Mouse (Mus musculus) left cerebral cortex, postnatal 4 days (tissue): ENCODE results near the gene Arrdc1. TPM values are rescaled to one million over a fixed set of nuclear protein-coding genes. Genes with fewer than 3 reads are reported as not detected.
"Not testable (repeated sequence)": the region's sequence is repeated elsewhere in the genome, so short reads cannot be mapped to it uniquely, and the experiment has no call there.

Experiments
- DNase-seq: peaks from one replicate; pipeline ENCODE4 v3.0.0-alpha.2; 2022
- intact Hi-C: fragments of 180-260 bp; cut with DNase I; formaldehyde crosslinking; loops from one replicate; pipeline ENCODE4 v1.15.1; 2025
- total RNA-seq, 2 experiments: library from RNA; stranded (reverse); gene quantifications; 2 replicates each; pipeline ENCODE4 v1.2.3; 2021

The Arrdc1 gene
- 10 to 100 TPM; 51.4 to 53.4 TPM for total RNA-seq

DNA sequence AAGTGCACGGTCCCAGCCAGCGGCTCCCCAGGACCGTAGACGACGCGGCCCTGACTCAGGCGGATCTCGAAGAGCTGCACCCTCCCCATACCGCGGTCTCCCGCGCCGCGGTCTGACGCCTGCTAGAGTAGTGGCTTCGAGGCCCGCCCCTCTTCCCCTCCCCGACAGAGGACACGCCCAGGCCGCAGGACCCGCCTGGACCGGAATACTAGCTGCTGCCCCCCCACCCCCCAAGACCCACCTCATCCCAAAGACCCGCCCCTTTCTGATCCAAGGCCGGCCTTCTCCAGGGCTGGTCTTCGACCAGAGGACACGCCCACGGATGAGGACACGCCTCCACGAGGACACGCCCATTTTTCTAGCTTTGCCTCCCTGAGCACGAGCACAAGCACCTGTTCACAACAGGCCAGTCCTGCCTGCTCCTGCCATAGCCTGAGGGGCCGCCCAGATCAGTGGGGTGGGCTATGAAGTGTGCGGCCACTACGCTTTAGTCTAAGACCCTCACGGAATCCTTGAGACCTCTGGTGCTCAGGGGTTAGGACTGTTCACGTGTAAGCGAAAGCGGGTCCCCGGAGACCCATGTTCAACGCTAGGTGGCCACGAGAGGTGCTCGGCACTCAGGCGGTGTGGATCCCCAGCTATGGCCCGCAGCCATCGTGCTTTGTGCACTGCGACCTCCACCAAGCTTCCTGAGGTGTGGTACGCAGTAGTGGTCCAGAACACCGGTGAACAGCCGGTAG, at the start of gene Arrdc1:
Gene Arrdc1 (minus strand): TSS at position 196 of the 740 bp plus-strand sequence.
- DNase-seq: peak; percentile 90
- intact Hi-C loops: no loop called here

DNA sequence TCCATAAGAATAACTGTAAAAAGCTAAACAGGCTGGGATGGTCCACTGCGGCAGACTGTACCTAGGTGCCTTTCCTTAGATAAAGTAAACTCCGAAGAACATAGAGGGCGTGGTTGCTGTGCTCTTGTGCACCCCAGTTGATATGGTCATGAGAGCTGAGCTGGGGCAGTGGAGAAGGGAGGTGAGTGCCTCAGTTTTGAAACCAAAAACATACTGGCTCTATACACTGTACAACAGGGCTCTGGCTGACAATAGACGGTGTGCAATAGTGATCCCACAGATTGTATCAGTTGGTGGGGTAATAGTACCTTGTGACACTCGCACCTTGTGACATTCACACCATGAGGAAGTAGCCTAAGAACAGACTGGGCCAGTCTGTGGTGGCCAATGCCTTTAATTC, 41.9 kb upstream of the Arrdc1 start:
- no peak for DNase-seq
- intact Hi-C loops: no loop called here

DNA sequence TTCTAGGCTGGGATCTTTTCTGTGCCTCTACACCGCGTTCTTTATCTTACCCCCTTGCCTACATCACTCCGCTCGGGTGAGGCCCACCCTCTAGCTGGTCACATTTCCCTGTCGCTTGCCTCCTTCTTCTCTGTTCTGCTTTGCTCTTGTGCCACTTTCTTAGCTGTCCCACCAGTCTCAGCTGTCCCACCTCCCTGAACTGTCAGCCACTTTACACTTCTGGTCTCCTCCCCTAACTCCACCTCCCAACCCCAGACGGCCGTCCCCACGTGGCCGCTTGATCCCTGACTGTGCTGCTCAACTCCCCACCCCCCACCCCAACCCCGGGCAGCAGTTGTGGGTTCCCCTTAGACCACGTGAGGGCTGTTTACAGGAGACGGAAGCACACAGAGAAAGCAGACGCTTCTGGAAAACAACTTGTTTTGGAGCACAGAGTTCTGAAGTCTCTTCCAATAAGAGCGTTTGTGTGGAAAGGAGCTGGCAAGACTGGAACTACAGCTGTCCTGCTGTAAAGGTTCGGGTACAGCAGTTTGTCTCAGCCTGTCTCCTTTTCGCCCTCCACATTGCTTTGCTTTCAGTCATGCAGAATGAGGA, 40.7 kb upstream of the Arrdc1 start, which contains the start of gene Pnpla7:
Gene Pnpla7 (plus strand): TSS at position 330 of the 594 bp plus-strand sequence.
- intact Hi-C loops: no loop called here
- DNase-seq: peak; percentile 71

DNA sequence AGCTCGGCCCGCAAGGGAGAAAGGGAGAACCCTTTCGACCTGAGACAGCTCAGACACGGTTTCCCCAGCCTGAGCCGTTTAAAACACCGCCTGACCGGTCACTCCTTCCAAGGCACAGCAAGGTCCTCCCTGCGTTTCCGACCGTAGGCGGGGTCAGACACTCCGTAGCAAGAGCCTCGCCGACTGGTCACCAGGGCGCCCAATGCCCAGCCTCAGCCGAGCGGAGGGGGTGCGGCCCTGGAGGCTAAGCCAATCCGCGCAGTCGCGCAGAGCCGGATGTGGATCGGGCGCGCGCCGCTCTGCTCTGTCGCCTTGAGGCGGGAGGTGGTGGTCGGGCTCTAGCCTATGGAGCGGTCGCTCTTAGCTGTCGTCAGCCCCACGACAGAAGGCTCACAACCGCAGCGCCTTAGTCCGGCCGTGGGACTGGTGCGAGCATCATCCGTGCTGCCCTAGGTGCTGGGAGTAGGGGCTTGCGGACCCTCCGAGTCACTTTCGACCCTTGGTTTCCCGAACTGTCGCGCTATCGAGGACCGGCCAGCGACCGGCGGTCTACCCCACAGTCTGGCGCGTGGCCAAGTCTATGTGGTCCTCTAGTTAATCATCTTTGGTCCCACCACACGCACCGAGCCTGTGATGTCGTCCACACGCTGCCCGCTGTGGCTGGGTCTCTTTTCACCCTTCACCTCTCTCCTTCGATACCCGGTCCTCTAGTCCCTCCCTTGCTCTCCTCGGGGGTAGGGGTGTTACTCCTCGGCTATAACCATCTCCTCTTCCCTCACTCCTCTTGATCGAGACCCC, 40.1 kb upstream of the Arrdc1 start, which contains the start of gene Mrpl41:
Gene Mrpl41 (minus strand): TSS at position 193 of the 798 bp plus-strand sequence.
- intact Hi-C loops: no loop called here

DNA sequence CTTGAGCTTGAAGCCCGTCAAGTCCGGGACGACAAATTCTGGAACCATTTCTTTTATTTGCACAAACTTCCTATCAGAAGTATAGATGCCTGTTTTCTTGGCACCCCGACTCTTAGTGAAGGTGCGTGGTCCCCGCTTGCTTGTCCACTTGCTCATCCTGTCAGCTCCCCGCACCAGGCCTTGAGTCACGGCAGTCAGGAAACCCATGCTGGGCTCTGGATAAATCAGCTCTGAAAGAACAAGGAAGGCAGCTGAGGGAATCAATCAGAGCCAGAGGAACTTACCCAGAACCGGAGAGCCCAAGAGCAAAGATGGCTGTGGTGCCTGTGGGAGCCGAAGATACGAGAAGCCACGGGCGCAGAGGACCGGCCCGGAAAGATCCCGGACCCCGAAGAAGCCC, 39.4 kb upstream of the Arrdc1 start:
- DNase-seq: peak; percentile 11
- intact Hi-C loops: not testable (repeated sequence)

More for the DNA sequence above, 40.1 kb upstream of the Arrdc1 start, which contains the start of gene Mrpl41:
- peak; percentile 98 for DNase-seq

DNA sequence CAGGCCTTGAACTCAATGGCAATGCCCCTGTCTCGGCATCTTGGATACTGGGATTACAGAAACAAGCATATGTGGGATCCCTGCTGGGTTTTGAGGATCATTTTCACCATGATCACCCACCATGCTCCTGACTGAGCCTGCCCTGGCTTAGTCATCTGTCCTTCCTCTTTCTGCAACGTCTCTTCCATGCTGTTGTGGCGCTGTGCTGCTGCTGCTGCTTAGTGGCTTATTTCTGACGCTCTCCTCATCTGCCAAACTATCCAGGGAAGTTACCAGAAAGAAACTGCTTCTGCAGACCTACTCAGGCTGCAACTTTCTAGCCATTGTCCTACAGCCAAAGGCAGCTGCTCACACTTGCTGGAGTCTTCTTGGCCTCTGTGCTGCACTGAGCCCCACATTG, 35.3 kb upstream of the Arrdc1 start:
- DNase-seq: no peak
- intact Hi-C loops: no loop called here

DNA sequence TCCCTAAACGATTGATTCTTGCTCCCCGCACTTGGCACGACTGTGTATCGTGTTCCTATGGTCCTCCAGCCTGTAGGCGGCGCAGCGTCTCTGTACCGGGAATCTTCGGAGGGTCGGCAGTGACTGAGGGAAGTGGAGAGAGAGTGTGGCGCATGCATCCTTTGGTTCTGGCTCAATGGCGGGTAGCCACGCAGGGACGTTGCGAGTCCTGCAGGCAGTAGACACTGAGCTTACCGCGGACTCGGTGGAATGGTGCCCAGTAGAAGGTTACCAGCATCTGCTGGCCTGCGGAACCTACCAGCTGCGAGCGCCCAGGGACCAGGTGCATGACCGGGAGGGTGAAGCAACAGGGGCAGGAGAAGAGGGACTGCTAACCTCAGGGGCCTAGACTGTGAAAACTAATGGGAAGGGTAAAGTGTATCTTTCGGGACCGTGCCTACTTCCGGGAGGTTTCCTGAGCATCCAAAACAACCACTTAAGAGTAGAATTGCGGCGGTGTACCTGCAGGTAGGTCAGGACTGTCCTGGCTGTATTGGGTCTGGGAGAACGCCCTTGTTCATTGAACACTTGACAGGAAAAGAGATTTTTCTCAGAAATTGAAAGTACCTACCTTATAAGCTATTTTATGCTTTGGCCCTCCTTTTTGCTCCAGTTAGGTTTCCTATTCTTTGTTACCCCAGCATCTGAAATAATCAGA, 27.4 kb upstream of the Arrdc1 start, which contains the start of gene Dph7:
Gene Dph7 (plus strand): TSS at position 97 of the 697 bp plus-strand sequence.
- intact Hi-C loops: no loop called here

DNA sequence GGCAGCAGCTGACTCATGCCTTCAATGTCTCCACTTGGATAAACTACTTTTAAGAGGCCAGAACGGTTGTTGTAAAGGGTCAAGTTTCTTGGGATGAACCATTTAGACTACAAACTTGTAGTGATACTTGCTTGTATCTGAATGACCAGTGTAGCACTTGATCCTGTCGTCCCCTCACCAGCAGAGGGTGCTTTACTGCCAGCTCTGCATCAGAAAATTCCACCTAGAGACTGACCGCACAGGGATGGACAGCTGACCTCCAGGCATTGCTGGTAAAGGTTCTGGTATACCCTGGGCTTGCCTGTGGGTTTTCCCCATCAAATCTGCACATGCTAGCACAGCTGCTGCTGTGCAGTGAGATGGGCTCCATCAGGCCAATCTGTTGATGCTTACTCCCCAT, 25.9 kb upstream of the Arrdc1 start:
- intact Hi-C loops: no loop called here
- peak; percentile 29 for DNase-seq

More for the DNA sequence above, 27.4 kb upstream of the Arrdc1 start, which contains the start of gene Dph7:
- peak; percentile 90 for DNase-seq

DNA sequence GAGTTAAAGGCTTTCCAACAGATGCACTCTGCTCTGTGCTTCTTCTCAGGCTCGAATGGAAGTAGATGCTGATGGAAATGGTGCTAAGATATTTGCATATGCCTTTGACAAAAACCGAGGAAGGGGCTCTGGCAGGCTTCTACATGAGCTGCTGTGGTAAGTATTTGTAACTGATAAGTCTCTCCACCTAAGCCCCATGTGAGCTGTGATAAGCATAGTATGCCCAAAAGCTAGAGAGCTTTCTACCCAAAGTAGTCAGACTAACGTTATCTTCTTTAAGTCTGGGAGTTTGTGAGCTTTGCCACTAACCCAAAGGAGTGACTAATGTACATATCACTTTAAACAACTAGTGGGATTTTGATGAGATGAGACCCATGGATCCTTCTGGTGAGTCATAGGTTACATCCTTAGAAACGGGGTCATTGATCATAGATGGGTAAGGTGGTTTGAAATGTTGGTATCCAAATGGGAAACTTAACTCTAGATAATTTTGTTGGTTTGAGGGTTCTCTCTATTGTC, 17.5 kb upstream of the Arrdc1 start:
- intact Hi-C loops: no loop called here
- DNase-seq: no peak

DNA sequence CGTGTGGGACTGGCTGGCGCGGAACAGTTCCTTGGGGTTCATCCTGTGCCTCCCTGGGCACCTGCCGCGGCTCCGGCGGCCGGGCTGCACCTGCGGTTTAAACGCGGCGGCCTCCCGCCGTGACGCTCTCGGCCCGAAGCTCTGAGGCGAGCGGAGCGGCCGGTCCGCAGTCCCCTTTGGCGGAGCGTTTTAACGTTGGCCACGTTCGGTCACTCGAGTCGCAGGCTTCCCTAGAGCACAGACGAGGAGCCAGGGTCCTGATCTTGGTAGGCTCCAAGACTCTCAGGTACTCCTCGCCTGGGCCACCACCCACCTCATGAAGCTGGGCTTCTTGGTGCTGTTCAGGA, 15.1 kb upstream of the Arrdc1 start:
- no peak for DNase-seq
- intact Hi-C loops: no loop called here

DNA sequence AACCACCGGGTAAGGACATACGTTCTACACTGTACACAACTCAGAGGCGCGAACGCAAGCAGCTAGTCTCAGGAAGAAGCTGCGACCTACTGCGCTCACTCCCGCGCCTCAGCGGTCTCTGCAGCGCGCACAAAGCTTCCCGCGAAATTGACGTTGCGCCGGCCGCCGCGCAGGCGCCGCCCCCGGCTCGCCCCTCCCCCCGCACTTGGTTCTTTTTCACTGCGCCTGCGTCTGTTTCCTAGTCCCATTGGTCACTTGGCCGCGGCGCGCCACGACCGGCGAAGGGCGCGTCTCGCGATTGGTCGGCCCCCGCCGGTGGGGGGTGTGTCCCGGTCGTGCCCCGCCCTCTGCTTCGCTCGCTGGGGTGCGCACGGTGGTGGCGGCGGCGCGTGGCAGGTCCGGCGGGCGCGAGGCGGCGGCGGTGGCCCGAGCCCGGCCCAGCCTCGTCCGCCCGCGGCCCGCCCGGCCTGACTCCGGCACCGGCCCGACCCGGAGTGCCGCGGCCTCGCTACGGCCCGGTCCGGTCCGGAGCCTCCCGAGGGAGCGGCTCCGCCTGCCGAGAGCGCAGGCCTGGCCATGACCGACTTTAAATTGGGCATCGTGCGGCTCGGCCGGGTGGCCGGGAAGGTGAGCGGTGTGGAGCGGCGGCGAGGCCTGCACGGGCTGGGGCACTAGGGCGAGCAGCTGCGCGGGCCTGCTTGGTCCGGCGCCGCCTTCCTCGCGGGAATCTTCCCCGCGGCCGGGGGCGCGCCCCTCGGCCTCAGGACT, 14.6 kb upstream of the Arrdc1 start, which contains the start of gene Zmynd19:
Gene Zmynd19 (plus strand): TSS at position 372 of the 768 bp plus-strand sequence.
- intact Hi-C loops: no loop called here
- DNase-seq: peak; percentile 99

DNA sequence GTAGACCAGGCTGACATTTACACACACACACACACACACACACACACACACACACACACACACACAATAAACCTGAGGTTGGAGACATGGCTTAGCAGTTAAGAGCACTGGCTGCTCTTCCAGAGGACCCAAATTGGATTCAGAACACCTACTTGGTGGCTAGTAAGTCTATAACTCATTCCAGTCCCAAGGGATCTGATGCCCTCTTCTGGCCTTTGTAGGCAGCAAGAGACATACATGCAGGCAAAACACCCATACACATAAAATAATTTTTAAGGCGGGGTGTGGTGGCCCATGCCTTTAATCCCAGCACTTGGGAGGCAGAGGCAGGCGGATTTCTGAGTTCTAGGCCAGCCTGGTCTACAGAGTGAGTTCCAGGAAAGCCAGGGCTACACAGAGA, 9.3 kb upstream of the Arrdc1 start:
- DNase-seq, intact Hi-C loops: not testable (repeated sequence)

DNA sequence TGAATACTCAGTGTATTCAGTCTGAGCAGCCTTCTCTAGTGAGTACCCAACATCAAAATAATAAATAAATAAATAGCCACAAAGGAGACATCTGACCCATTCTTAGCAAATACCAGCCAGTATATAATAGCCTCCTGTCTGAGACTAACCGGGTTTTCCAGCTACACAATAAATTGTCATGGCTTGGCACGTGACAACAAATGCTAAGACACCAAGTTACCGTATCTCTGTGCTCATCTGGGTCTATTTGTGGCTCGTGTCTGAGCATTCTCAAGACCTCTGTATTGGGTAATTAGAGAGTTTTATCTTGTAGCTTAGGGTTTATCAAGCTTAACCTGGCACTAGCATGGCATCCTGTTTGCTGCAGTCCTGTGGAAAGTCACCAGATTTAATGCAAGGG, 7.0 kb upstream of the Arrdc1 start:
- intact Hi-C loops: no loop called here
- DNase-seq: no peak

DNA sequence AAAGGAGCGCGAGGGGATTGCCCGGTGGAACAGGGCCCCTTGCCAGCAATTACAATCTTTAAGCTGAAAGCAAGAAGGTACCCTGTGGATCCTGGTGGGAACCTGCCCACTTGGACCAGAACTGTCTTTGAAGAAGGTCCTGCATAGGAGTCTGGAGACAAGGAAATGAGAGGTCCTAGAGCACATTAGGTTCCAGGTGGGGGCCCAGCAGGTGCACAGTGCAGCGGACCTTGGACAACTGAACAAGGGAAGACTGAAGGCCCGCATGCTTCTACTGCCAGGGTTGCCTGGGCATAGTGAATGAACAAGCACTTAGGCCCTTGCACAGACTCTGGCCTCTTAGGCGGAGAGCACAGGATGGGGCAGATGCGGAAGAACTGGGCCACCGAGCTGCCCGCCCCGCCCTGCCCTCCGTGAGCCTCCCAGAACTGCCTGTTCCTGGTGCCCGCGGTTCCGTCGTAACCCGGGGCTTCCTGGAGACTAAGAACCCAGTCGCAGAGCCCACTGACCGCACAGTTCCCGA, 550 bp downstream of the Arrdc1 start:
- intact Hi-C loops: no loop called here
- no peak for DNase-seq

DNA sequence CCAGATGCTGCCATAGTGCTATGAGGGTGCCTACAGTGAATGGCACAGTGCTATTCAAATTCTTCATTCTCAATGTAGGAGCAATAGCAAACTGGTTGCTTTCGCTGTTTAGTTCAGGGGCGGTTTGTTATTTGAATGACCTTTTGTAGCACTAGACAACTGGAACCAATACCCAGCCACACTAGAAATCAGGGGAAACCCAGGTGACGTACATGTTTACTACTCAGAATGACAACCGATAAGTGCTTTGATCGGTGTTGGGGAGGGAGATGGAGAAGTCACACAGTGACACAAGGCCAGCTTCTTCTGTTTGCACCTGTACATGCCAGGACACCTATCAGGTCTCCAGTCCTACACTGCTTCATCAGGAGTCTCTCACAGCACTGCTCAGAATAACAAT, 5.5 kb downstream of the Arrdc1 start:
- no peak for DNase-seq
- intact Hi-C loops: no loop called here

DNA sequence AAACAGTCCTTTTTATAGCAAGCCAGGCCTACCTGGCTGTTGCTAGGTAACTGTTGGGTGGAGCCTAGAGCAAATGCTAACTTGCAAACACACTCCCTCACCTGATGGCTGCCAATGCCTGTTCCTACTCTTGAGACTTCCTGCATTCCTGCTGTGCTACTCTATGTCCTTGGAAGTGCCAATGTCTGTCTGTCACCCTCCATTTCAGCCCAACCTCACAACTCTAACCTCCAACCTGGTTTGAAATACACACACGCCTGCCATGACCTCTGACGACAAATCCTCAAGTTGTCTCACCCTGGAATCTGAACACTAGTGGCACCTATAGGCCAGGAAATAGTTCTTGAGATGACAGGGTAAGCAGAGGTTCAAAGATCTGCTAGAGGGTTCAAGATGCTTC, 5.9 kb downstream of the Arrdc1 start:
- no peak for DNase-seq
- intact Hi-C loops: no loop called here

DNA sequence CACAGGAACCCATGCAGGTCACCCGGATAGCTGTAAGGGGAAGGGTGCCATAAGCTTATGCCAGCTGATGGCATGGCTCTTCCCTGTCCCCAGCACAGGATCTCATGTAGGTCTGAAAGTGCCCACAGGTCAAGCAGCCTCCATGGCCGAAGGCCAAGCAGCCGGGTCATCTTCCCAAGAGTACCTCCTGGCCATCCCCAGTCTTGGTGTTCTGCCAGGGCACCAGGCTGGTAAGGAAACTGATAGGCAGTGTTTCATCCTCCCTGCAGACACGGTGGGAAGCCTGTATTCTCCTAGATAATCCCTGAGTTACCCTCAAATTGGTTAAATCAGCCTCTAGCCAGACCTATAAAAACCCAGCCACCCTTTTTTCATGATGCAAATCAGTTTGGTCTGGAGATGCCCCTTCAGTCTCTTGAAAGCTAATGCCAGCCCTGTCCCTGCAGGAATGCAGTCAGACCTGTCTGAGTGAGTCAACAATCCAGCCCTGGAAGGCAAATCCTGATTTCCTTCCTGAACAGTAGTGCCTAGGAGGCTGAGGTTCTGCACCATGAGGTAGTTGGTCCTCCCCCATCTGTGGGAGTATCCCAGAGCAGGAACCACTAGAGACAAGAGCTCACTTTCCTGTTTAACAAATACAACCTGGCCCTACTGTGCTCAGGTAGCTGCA, 7.1 kb downstream of the Arrdc1 start:
- intact Hi-C loops: no loop called here
- DNase-seq: peak; percentile 22

DNA sequence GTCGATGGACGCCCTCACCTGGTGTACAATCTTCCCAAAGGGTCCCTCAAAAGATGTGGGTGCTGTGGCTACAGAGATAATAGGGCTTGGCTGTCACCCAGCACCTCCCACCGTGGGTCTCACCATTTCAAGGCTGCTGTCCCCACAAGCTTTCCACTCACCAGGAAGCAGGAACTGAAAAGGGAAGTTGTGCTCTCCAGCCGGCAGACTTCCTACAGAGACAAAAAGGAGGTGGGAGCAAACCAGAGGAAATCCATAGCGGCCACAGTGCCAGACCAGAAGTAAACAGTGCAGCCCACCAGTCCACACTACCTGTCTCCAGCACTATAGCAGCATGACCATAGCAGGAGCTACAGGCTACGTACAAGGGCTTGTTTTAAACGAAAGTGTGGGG, 8.1 kb downstream of the Arrdc1 start:
- intact Hi-C loops: no loop called here
- DNase-seq: no peak
